Mouse (Mus musculus): Measurements from ENCODE around the gene Zfp286. TPM values are rescaled to one million over a fixed set of nuclear protein-coding genes. Genes with fewer than 3 reads are reported as not detected.

Zfp286 gene
- polyA plus RNA-seq, 1 experiment from 2014 or later = 4.3 TPM

- H3K9me3 ChIP-seq (ENCODE audit: control insufficient read depth) = no peaks in the 10 kb centered on the region
- 33% methylated on average over 9 of the region's 9 CpGs for WGBS
- no peak for TF ChIP-seq CTCF (IDR thresholded peaks at IDR 0.05; ENCODE audit: low read depth)
- H3K4me3 ChIP-seq (ENCODE audit: low read depth, low read length) = no peak overlapping the region
- H3K27me3 ChIP-seq (replicated peaks; ENCODE audit: control insufficient read depth, insufficient read depth, low read length) = no peaks in the 10 kb centered on the region
- peak overlapping the region; percentile 91 for H3K27ac ChIP-seq (ENCODE audit: low read depth, low read length)
- peak; percentile 75 for ATAC-seq
- no peak overlapping the region for H3K9ac ChIP-seq (ENCODE audit: low read depth, low read length)
- H3K36me3 ChIP-seq (ENCODE audit: control insufficient read depth, insufficient read depth) = no peaks in the 10 kb centered on the region
- H3K4me2 ChIP-seq (replicated peaks; ENCODE audit: low read depth) = peak overlapping the region; percentile 37
- no peaks in the 10 kb centered on the region; the same call in 1 of the 2 replicates for H3K4me1 ChIP-seq (replicated peaks; ENCODE audit: control insufficient read depth, insufficient read depth, low read length)
Measured at GRCm38 (mm10) chr11:62760755-62761457, 28.4 kb downstream of the Zfp286 start.

GRCm38 (mm10) chr11:62758491-62758890 is 30.8 kb downstream of the Zfp286 start:
- ATAC-seq = no peak
- 88% methylated on average over 11 of the region's 11 CpGs for WGBS
- H3K4me2 ChIP-seq (replicated peaks; ENCODE audit: low read depth) = no peak overlapping the region

GRCm38 (mm10) chr11:62757906-62758305 is 31.4 kb downstream of the Zfp286 start:
- no peak overlapping the region for H3K9ac ChIP-seq (ENCODE audit: low read depth, low read length)
- no peaks in the 10 kb centered on the region for H3K9me3 ChIP-seq (ENCODE audit: control insufficient read depth)
- WGBS = 84% methylated on average over 6 of the region's 6 CpGs
- ATAC-seq = no peak
- no peak for TF ChIP-seq CTCF (IDR thresholded peaks at IDR 0.05; ENCODE audit: low read depth)
- no peak overlapping the region for H3K27ac ChIP-seq (ENCODE audit: low read depth, low read length)
- H3K4me2 ChIP-seq (replicated peaks; ENCODE audit: low read depth) = no peak overlapping the region
- H3K4me3 ChIP-seq (ENCODE audit: low read depth, low read length) = no peak overlapping the region
- H3K27me3 ChIP-seq (replicated peaks; ENCODE audit: control insufficient read depth, insufficient read depth, low read length) = no peaks in the 10 kb centered on the region; the same call in 1 of the 2 replicates
- H3K36me3 ChIP-seq (ENCODE audit: control insufficient read depth, insufficient read depth) = no peaks in the 10 kb centered on the region
- no peaks in the 10 kb centered on the region; the same call in 1 of the 2 replicates for H3K4me1 ChIP-seq (replicated peaks; ENCODE audit: control insufficient read depth, insufficient read depth, low read length)

More at GRCm38 (mm10) chr11:62758491-62758890, 30.8 kb downstream of the Zfp286 start:
- TF ChIP-seq CTCF (IDR thresholded peaks at IDR 0.05; ENCODE audit: low read depth) = no peak
- no peaks in the 10 kb centered on the region; the same call in 1 of the 2 replicates for H3K27me3 ChIP-seq (replicated peaks; ENCODE audit: control insufficient read depth, insufficient read depth, low read length)
- H3K9me3 ChIP-seq (ENCODE audit: control insufficient read depth) = no peaks in the 10 kb centered on the region
- no peaks in the 10 kb centered on the region for H3K36me3 ChIP-seq (ENCODE audit: control insufficient read depth, insufficient read depth)
- peak overlapping the region; percentile 17; the same call in 1 of the 2 replicates for H3K27ac ChIP-seq (ENCODE audit: low read depth, low read length)
- no peaks in the 10 kb centered on the region; the same call in 1 of the 2 replicates for H3K4me1 ChIP-seq (replicated peaks; ENCODE audit: control insufficient read depth, insufficient read depth, low read length)
- H3K9ac ChIP-seq (ENCODE audit: low read depth, low read length) = no peak overlapping the region
- H3K4me3 ChIP-seq (ENCODE audit: low read depth, low read length) = no peak overlapping the region

GRCm38 (mm10) chr11:62757143-62757507 is 32.1 kb downstream of the Zfp286 start:
- no peak overlapping the region for H3K4me3 ChIP-seq (ENCODE audit: low read depth, low read length)
- no peaks in the 10 kb centered on the region; the same call in 1 of the 2 replicates for H3K27me3 ChIP-seq (replicated peaks; ENCODE audit: control insufficient read depth, insufficient read depth, low read length)
- H3K27ac ChIP-seq (ENCODE audit: low read depth, low read length) = no peak overlapping the region
- no peaks in the 10 kb centered on the region for H3K9me3 ChIP-seq (ENCODE audit: control insufficient read depth)
- H3K4me2 ChIP-seq (replicated peaks; ENCODE audit: low read depth) = peak overlapping the region; percentile 56
- 8% methylated on average over 7 of the region's 7 CpGs for WGBS
- TF ChIP-seq CTCF (IDR thresholded peaks at IDR 0.05; ENCODE audit: low read depth) = no peak
- peak; percentile 22; the same call in 1 of the 2 replicates for ATAC-seq
- H3K36me3 ChIP-seq (ENCODE audit: control insufficient read depth, insufficient read depth) = no peaks in the 10 kb centered on the region
- no peaks in the 10 kb centered on the region; the same call in 1 of the 2 replicates for H3K4me1 ChIP-seq (replicated peaks; ENCODE audit: control insufficient read depth, insufficient read depth, low read length)
- H3K9ac ChIP-seq (ENCODE audit: low read depth, low read length) = no peak overlapping the region

DNA sequence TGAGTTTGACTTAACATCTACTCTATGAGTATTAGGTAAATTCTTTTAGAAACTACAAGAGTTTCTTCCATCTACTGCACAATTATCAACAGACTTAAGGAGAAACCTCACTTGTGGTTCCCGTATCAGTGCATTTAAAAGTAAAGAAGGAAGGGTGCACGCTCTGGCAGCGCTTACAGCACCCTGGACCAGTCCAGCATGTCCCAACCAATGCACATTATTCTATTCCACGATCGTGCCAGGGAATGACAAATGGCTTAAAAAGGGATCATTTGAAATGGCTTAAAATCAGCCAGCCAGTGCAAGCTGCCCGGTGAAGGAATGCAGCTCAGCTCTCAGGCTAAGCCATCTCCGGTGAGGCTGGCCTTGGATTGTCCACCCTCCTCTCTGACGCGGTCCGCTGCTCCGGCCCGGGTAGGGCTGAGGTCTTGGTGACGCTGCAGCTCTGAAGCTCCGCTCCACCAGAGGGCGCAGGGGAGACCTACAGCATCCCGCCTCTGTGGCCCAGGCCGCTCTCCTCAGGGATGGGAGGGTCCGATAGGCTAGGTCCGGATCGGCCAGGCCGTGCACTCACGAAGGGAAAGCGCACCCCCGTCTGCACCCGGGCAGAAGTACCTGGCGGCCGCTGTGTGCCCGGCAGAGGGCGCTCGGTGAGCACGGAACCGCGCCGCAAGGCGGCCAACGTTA is 32.7 kb downstream of the Zfp286 start:
- no peak overlapping the region for H3K27ac ChIP-seq (ENCODE audit: low read depth, low read length)
- H3K9ac ChIP-seq (ENCODE audit: low read depth, low read length) = no peak overlapping the region
- 4% methylated on average over 36 of the region's 36 CpGs for WGBS

GRCm38 (mm10) chr11:62752780-62753179 is 36.5 kb downstream of the Zfp286 start, which contains the start of gene Gm10428:
Gene Gm10428 (plus strand): TSS chr11:62753100.
- no peak within 1 kb of the TSS for H3K4me3 ChIP-seq (ENCODE audit: low read depth, low read length)
- TF ChIP-seq CTCF (IDR thresholded peaks at IDR 0.05; ENCODE audit: low read depth) = no peak
- 90% methylated on average over 8 of the region's 8 CpGs for WGBS
- H3K4me1 ChIP-seq (replicated peaks; ENCODE audit: control insufficient read depth, insufficient read depth, low read length) = no peaks in the 10 kb centered on the region
- no peak within 1 kb of the TSS for H3K27ac ChIP-seq (ENCODE audit: low read depth, low read length)
- H3K27me3 ChIP-seq (replicated peaks; ENCODE audit: control insufficient read depth, insufficient read depth, low read length) = peaks cover 3% of the 10 kb centered on the region
- no peak within 1 kb of the TSS for H3K4me2 ChIP-seq (replicated peaks; ENCODE audit: low read depth)
- no peaks in the 10 kb centered on the region for H3K36me3 ChIP-seq (ENCODE audit: control insufficient read depth, insufficient read depth)
- no peak for ATAC-seq
- no peaks in the 10 kb centered on the region for H3K9me3 ChIP-seq (ENCODE audit: control insufficient read depth)
- H3K9ac ChIP-seq (ENCODE audit: low read depth, low read length) = no peak within 1 kb of the TSS

More for the DNA sequence above, 32.7 kb downstream of the Zfp286 start:
- no peaks in the 10 kb centered on the region for H3K4me1 ChIP-seq (replicated peaks; ENCODE audit: control insufficient read depth, insufficient read depth, low read length)
- H3K4me2 ChIP-seq (replicated peaks; ENCODE audit: low read depth) = peak overlapping the region; percentile 56
- ATAC-seq = peak; percentile 95
- TF ChIP-seq CTCF (IDR thresholded peaks at IDR 0.05; ENCODE audit: low read depth) = peak; percentile 99
- no peaks in the 10 kb centered on the region for H3K36me3 ChIP-seq (ENCODE audit: control insufficient read depth, insufficient read depth)
- H3K9me3 ChIP-seq (ENCODE audit: control insufficient read depth) = no peaks in the 10 kb centered on the region
- no peaks in the 10 kb centered on the region; the same call in 1 of the 2 replicates for H3K27me3 ChIP-seq (replicated peaks; ENCODE audit: control insufficient read depth, insufficient read depth, low read length)
- H3K4me3 ChIP-seq (ENCODE audit: low read depth, low read length) = no peak overlapping the region
